Mouse (Mus musculus): ENCODE results near the gene Itpkb.
"Not testable (repeated sequence)": the region's sequence is repeated elsewhere in the genome, so short reads cannot be mapped to it uniquely, and the experiment has no call there.

Itpkb gene

DNA sequence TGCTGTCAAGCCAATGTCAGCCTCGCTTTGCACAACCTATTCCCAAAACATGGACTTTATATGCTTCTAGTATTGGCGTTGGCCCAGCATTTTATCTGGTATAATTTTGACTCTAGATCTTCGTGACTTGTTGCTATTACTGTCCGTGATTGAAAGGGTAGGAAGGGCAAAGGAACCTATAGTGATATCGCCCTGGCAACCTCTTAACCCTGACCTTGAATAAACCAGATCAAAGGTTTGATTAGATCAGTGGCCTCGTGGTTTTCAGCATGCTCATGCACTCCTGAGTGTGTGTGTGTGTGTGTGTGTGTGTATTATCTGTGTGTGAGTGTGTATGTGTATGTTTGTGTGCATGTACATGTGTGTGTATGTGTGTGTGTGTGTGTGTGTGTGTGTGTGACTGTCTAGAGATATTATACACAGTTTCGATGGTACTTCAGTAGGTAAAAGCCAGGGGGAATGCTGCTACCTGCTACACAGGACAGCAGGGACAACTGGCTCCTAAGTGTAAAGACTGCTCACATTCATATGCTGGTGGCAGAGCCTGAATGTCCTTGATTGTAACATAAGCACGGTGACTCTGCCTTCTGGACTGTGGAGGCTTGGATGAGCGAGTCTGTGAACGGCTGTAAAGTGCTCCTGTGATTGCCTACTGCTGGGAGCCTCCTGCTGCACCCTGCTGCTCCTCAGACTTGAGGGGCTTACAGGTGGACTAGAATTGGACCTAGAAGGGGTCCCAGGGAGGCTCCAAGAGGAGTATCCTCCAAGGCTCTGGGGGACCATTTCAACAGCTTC lies 40.8 kb downstream of the Itpkb start:
- DNase-seq: no peak

DNA sequence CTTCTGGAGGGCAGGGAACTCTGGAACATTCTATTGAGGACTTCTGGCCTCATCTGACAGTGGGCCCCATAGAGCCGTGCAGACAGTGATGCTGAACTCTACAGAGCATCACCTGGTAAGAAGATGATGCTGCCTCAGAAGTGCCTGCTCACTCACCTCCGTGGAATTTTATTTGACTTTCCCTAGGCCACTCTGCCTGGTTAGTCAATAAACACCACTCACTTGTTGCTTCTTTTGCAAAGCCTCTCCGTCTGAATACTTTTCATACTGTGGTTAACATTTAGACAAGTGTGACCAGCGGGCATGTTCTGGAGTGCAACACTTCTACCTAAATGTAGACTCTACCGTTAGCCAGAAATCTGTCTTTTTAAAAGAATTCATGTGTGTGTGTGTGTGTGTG lies 42.0 kb downstream of the Itpkb start:
- not testable (repeated sequence) for DNase-seq

DNA sequence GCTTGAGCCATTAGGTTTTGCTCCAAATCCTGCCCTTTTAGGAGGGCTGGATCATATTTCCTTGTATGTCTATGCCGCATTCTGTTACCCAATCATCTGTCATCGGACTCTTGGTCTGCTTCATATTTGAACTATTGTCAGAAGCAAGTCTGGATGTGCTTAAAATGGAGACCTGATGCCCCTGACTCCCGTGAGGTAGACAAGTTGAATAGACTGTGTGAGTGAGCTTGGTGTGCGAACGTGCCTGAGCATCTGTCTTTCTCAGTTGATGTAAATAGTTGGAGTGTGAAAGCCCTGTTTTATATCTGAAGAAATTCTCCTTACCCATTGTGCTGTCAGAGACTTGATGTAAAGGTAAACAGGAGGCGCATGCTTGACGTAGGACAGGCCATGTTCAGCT lies 46.3 kb downstream of the Itpkb start:
- no peak for DNase-seq

DNA sequence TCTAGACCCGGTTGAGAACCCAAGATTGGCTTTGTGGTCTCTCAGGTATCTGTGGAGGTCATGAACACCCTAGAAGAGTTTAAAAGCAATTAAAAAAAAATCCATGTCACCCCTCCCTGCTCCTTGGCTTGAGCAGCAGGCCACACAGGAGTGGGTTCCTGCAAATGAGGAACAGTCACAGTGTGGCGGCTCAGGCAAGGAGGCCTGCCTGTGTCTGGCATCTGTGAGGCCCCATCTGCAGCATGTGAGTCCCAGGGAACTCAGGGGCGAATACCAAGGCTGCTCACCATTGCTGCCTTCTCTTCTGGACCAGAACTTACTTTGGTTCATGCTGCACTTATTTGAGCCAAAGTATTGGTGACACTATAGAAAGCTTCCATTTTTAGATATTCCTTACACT lies 49.3 kb downstream of the Itpkb start:
- DNase-seq: no peak

DNA sequence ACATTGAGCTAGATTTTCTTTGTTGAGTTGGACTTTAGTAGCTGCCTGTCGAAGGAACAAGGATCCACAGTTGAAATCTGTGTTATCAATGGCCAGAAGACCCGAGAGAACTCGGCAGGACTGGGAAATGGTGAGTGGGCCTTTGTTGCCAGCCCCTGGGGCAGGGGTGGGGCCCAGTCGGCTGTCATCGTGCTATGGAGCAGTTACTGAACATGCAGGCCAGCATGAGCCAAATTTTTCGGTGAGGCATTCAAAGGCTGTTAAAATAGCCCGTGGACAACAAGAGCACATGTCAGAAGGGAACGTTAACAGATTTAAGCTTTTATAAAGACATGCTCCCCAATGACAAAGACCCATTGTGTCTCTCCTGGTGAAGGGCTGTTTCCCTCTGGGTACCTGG lies 52.1 kb downstream of the Itpkb start:
- no peak for DNase-seq

DNA sequence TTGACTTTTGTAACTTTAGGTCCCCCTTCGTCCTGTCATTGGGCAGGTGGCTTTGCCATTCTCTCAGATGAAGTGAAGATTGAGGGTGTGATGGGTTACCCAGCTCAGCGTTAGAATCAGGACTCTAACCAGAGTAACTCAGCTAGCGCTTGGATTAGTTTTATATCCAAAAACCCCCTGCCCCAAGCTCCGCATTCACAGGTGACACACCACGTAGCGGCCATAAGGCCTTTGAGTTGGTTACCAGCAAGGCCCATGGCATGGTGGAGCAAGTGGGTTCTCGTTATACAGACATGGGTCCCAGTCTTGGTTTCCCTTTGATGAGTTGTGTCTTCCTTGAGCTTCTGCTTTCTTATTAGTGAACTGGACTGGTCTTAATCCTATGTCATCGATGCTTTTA lies 53.6 kb downstream of the Itpkb start:
- no peak for DNase-seq

DNA sequence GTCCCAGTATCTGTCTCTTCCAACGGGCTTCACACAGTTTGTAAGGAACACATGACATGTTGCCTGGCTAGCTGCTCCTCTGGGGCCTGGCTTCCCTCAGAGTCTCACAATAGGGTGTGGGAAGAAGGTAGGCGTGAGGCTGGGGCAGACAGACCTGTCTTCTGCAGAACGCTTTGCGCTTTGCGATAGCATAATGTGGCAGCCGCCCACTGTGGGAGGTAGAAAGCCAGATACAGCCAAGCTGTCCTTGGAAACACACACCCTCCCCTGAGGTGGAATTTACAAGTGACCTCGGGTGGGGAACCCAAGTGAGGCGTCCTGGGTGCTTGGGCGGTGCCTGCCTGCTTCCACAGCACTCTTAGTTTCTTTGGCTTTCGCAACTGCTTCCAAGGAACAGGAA lies 54.2 kb downstream of the Itpkb start:
- DNase-seq: no peak

DNA sequence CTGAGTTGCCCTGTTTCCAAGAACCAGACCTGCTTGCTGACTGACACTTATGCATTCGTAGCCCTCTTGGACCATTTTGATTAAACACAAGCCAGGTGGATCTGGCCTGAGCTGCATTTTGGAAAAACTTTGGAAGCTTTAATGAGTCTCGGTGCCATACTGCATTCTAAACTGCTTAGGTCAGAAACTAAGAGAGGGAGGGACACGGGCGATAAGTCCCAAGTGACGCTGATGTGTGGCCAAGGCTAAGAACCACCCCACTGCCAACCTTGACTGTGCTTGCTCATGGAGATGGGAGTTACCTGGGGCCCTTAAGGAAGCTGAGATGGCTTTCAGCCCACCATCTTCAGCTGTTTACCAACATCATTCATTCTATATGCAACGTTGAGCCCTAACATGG lies 55.0 kb downstream of the Itpkb start:
- DNase-seq: no peak

DNA sequence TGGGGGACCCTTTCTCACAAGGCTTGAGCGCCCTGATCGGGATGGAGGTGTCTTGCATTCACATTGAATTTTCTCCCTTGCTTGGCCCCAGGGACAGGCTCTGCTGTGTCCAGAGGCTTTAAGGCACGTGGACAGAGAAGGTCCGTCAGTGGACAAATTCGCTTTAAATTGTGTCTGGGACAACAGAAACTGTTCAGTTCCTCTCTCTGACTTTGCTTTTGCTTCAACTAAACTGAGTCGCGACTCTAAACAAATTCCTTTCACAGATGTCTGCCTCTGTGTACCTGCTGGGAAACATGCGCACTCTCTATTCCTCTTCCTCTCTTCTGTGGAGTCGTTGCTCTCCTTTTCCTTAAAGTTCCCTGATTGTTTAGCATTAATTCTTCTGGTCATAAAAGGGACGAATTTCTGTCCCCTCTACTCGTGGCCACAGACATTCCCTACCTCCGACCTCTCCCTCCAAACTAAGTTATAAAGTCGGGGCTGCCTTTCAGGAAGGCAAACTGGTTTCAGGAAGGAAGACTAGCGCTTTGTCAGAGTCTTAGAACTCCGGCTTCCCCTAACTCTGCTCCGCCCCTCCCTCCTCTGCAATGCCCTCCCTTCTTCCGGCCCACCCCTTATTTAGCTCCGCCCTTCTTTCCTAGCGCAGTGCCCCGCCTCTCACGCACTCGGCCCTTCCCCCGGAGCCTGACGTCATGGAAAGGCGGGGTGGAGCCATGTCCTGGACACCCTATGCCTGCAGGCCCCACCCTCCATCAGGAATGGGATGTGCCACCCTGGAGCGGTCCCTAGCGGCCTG lies 56.9 kb downstream of the Itpkb start:
- peak; percentile 98 for DNase-seq

DNA sequence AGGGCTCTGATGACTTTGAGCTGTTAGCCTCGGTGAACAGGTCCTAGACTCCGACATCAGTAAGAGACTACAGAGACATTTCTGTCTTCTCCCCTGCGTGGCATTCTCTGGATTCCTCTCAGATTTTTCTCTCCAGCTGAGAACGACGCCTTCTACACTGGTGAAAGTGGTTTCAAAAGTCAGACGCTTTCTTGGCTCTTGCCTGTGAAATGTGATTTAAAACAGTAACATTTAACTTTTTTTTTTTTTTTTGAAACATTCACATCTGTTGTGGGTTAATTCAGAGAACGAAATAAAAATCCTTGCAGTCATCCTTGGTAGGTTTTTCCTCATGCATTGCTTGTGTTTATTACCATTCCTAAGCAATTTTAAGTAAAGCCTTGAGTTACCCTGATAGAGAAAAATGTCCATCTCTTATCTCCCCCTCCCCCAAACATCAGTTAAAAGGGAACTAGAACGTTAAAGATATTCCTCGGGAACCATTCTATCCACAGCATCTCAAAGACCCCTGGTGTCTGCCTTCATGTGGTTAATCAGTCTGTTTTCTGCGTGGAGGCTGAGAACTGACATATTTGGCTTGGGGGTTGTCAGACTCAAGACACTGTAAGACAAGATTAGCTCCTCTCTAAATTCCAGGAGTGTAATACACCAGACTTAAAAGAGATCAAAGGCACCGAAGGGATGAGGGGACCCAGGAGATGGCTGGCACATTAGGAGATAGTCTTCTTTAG lies 57.6 kb downstream of the Itpkb start:
- DNase-seq: no peak

DNA sequence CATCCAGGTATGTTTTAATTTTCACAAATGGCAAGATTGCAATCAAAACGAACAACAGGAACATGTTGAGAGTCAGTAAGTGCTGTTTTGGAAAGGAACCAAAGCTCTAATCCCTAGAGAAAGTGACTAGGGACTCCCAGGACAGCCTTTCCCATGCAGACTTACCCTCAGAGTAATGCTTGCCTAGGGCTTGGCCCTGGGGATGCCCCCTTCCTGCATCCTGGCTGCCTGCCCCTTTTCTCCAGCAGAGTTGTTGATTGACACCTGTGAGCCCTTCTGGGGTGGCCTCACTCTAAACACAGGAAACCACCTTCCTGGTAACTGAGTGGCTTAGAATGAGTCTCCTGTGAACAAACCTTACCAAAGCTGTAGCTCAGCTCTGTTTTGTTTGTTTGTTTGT lies 58.2 kb downstream of the Itpkb start:
- peak; percentile 29 for DNase-seq

DNA sequence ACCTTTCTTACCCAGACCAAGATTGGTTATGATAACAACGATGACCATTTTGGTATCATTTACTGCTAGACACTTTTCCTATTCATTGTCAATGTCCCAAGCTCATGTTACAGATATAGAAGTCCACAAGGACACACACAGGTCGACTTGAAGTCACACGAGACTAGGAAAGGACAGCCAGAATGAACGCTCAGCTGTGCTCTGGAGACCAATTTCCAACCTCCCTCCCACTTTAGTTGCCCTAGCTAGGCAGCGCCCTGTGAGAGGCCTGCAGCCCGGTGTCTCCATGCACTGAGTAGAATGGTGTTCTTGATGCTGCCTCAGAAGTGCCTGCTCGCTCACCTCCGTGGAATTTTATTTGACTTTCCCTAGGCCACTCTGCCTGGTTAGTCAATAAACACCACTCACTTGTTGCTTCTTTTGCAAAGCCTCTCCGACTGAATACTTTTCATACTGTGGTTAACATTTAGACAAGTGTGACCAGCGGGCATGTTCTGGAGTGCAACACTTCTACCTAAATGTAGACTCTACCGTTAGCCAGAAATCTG lies 59.0 kb downstream of the Itpkb start:
- not testable (repeated sequence) for DNase-seq

DNA sequence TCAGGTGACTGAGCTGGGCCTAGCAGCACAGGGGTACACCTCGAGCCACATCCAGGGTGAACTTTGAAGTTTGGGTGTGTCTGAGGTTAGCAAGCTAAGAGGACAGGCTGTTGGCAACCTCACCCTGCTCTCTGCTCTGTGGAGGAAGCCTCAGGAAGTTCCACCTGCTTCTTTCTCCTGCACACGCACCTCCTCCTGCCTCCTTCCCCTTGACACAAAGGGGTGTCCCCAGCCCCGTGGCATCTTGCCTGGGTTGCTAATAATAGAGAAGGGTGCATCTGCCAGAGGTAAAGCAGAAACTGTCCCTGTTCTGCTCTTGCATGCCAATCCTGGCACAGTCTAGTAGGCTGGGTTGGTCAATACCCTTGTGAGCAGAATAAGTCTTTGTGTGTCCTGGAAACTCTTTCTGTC lies 60.0 kb downstream of the Itpkb start:
- peak; percentile 37 for DNase-seq

DNA sequence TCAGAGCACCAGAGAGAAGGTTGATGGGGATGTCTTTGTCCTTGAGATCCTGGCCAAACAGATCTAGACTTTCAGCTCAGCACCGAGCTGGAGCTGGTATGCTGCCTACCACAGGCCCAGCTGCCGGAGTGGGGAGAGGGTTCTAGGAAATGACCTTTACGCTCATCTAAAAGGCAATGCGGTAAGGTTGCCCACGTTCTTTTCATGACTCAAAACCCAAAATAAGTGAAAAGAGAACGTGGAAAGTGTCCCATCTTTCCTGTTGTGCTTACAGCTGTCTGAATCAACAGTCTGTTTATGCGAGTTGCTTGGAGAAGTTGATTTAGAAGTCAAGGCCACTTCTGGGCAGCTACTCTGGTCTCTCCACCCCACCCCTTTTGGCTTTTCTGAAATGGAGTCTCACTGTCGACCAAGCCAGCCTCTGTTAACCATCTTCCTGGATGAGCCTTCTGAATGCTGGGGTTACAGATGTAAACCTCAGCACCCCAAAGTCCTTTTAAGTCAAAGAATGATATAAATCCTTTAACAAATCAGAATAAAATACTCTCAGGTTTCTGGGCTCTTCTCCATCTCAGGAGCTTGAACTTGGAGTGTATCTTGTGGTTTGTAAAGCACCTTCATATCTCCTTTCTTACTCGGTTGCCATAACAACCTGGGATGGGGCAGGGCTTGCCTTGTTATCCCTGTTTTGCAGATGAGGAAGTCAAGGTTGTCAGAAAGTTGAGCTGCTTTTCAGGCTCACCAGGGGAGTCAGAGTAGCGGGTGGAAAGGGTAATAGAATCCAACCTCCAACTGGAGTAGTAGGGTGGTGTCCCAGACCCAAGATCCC lies 60.7 kb downstream of the Itpkb start:
- no peak for DNase-seq

DNA sequence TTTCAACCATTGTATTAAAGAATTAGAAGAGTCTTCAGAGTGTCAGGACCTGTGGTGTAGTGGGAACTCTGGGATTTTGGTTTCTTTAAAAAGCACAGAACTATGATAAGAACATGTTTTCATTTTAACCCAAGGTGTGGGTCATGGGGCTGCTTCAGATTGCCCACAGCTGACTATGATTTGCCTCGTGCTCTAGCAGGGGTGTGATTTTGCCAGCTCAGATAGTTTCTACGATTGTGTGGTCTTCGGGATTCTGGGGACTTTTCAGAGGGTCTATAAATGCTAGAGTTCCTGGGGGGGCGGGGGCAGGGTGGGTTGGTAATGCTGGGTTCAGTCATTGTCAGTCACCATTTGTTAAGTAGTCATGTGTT lies 61.3 kb downstream of the Itpkb start:
- DNase-seq: no peak

DNA sequence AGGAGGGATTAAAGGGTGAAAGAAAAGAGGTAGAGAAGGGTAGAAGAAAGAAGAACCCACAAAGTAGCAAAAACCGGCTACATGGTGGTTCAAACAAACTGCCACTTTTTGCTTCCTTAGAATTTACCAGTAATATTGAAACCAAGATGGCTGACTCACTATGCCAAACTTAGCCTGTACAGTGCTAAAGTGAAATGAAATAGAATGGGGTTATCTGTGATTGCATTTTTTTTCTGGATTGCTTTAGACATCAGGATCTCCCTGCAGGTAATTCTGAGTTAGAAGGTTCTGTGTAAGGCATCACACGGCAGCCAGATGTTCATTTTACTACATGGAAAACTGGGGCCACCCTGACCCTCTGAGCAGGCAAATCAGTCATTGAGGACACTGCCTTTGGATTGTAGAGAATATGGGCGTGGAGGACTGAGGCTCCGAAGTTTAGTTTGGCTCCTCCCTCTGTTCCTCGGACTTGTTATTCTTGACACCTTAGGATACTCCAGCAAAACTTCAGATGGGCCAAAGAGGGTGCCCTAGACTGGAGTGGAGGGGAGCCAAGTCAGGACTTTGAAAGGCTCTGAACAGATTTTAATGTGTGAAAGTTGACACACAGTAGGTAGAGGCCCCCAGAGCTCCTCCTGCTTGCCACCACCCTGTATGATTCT lies 62.0 kb downstream of the Itpkb start:
- DNase-seq: no peak

DNA sequence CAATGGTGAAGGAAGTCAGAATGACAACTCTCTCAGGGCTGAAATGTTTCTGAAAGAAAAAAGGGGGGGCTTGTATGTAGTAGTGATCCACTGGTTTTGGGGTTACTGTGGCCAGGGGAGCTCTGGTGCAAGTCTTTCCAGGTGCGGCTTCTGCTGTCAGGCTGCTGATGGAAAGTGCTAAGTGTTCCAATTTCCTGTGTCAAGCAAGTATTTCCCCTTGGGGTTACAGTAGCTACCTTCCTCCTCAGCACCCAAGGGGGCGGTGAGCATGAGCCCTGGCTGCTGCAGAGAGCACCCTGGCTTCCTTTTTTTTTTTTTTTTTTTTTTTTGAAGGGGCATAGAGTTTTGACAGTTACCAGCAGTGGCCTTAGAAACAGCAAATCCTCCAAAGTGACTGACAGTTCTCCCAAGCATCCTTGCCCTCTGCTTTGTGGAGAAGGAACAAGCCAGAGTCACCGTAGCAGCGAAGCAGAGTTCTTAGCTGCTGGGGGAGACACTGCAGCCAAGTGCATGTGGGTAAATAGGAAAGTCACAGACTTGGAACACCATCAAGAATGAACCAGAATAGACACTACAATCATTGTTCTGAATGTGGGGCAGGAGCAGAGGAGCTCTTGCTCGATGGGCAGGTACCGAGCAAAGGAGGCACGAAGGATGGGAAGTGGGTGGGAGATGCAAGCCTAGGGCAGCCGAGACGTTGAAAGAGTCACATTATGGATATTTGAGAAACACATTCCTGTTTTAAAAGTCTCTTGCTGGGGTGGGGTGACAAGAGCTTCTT lies 62.9 kb downstream of the Itpkb start:
- no peak for DNase-seq

DNA sequence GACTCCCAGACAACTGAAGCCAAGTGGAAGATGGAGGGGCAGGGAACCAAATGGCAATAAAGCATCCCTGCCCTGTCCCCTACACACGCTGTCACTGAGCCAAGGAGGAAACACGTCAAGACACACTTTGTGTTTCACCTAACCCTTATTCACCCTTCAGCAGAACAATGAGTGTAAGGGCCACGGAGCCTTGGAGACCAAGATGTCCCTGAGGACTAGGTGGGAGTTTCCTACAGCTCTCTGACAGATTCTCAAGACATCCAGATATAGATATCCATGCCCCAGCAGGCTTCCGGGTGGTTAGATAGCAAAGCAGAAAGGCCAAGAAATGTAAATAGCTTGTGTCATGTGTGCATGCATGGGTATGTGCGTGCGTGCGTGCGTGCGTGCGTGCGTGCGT lies 63.6 kb downstream of the Itpkb start:
- DNase-seq: no peak

DNA sequence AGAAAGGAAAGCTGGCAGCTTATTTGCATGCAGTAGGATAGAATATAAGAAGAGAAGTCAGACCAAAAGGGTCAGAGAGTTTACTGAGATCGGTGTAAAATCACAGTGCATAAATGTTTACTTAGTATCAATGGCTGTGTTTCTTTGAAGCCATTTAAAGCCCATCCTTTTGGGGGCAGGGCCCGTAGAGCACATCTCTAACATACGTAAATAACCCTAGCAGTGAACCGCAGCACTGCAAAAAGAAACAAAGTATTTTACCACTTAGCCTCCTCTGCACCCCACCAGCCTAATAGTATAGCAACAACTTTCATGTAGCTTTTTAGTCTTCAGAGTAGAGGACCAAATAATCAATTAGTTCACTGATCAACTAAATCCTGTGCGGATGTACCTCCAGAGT lies 67.4 kb downstream of the Itpkb start:
- DNase-seq: no peak

DNA sequence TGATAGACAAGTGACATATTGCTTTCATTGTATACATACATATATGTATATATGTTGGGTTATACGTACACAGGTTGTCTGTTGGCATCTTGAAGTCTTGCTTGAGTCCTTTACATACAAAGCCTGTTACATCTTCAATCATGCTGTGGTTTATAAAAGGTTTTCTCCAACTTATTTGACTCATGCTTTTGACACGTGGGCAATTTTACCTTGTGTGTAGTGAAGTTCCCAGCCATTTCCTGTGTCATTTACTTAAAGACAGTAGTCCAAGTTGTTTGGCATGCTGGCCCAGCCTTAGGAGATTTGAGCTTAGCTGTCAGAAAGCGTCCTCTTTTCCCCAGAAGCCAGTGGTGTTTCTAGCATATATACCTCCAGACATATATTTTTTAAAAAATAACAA lies 68.2 kb downstream of the Itpkb start:
- DNase-seq: no peak

All from cerebellum, adult 11 months (tissue).